Mouse (Mus musculus) lung, embryonic 16.5 days (tissue): ENCODE data around the gene Bach2. TPM values are rescaled to one million over a fixed set of nuclear protein-coding genes. Genes with fewer than 3 reads are reported as not detected.

Source experiments
- ATAC-seq: fragments of 200-750 bp; cut with Nextera tagmentation; 2 replicates; pipeline ENCODE4 v1.8.0; 2017; ENCODE audit warnings: low read depth, mild to moderate bottlenecking, moderate library complexity
- H3K27ac ChIP-seq: fragments of 300-500 bp; sonication (generic); 2 replicates; pipeline ENCODE4 v1.5.1; 2014; ENCODE audit warnings: mild to moderate bottlenecking, control low read depth, low read length
- H3K27me3 ChIP-seq: fragments of 300-500 bp; sonication (generic); 2 replicates; pipeline ENCODE4 v1.6.1; 2014; ENCODE audit warnings: low read depth, low read length, mixed read lengths; ENCODE audit not compliant: control insufficient read depth, insufficient read depth
- H3K36me3 ChIP-seq: fragments of 300-500 bp; sonication (generic); 2 replicates; pipeline ENCODE4 v1.6.1; 2014; ENCODE audit warnings: low read length; ENCODE audit not compliant: control insufficient read depth, insufficient read depth
- H3K4me1 ChIP-seq: fragments of 300-500 bp; sonication (generic); replicated peaks from 2 replicates; pipeline ENCODE4 v1.6.1; 2014; ENCODE audit warnings: low read length, mixed read lengths; ENCODE audit not compliant: control insufficient read depth, insufficient read depth
- H3K4me2 ChIP-seq: fragments of 300-500 bp; sonication (generic); 2 replicates; pipeline ENCODE4 v1.6.1; 2014; ENCODE audit warnings: low read depth, low read length, control low read depth
- H3K4me3 ChIP-seq: fragments of 300-500 bp; sonication (generic); 2 replicates; pipeline ENCODE4 v1.5.1; 2014; ENCODE audit warnings: mild to moderate bottlenecking, low read length, control low read depth
- H3K9ac ChIP-seq: fragments of 300-500 bp; sonication (generic); 2 replicates; pipeline ENCODE4 v1.6.1; 2014; ENCODE audit warnings: low read length, control low read depth
- H3K9me3 ChIP-seq: fragments of 300-500 bp; sonication (generic); 2 replicates; pipeline ENCODE4 v1.6.1; 2016; ENCODE audit warnings: low read length; ENCODE audit not compliant: control insufficient read depth
- WGBS: fragments of 180-500 bp; shearing (Covaris S2); extraction: QIAGEN DNeasy Blood & Tissue Kit; methylation state at CpG from one replicate; pipeline ENCODE4 v1.1.7; 2014; 5-methylcytosine and 5-hydroxymethylcytosine counted together
- polyA plus RNA-seq: library from polyadenylated mRNA; unstranded; fragments of >200 nt; fragmentation: Nextera tagmentation; extraction: Ambion mirVana; gene quantifications from 2 replicates; pipeline ENCODE4 v1.2.1, GENCODE M21; 2015

Gene Bach2
- polyA plus RNA-seq, 1 experiment from 2014 or later = 6.7 TPM

DNA sequence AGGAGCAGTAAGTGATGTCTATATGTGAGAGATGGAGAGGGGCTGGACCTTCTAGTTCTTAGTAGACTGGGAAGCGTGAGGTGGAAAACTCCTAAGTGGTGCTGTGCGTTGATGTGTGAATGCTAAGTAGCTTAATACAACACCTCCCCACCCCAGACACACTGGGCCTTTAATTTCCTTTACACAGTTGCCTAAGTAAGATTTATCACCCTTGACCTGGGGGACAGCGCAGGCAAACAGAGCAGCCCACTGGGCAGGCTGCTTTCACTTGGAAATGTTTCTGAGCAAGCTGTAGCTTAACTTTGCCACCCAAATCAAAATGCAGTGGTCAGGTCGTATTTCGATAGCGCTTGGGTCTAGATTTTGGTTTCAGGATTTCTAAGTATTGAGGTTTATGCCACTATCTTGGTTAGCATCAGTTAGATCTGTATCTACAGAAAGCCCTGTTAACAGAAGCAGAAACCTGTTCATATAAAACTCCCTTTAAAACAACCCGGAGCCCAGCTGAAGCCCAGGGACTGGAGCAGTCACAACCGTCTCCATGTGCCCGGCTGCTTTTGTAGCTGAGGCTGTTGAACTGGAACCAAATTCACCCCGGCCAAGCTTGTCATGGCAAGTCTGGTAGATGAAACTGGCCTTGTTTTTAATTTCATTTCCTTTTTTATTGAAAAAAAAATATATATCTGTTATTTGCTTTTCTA, 19.0 kb upstream of the Bach2 start:
- WGBS = 62% methylated on average over 10 of the region's 10 CpGs
- no peaks in the 10 kb centered on the region for H3K27me3 ChIP-seq
- no peak overlapping the region for H3K4me3 ChIP-seq
- no peaks in the 10 kb centered on the region for H3K36me3 ChIP-seq
- no peak overlapping the region for H3K27ac ChIP-seq
- H3K4me1 ChIP-seq = peaks cover 5% of the 10 kb centered on the region; the same call in 1 of the 2 replicates
- H3K4me2 ChIP-seq = no peak overlapping the region
- no peaks in the 10 kb centered on the region for H3K9me3 ChIP-seq
- H3K9ac ChIP-seq = no peak overlapping the region
- no peak for ATAC-seq

DNA sequence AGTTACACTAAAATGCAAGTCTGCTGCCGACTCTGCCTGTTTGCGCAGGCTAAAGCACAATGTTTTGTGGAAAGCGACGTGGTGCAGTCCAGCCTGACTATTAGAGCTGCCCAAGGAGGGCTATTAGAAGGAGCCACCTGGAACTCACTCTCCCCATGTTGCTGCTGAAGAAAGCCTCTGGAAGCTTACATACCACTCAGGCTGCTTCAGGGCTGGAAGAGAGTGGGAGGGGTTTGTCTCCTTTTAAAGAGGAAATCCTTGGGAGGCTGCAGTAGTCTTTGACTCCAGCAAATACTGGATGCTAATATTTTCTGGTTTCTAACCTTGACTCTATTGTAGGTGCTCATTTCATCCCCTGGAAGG, 18.5 kb upstream of the Bach2 start:
- Histone ChIP-seq H3K9me3 (no peaks in the 10 kb centered on the region), H3K27me3 (no peaks in the 10 kb centered on the region), H3K27ac (no peak overlapping the region), H3K9ac (no peak overlapping the region), H3K4me2 (no peak overlapping the region), H3K36me3 (no peaks in the 10 kb centered on the region), H3K4me3 (no peak overlapping the region), H3K4me1 (peaks cover 5% of the 10 kb centered on the region; the same call in 1 of the 2 replicates)
- WGBS = 52% methylated on average over 4 of the region's 4 CpGs
- no peak; the same call in 1 of the 2 replicates for ATAC-seq

DNA sequence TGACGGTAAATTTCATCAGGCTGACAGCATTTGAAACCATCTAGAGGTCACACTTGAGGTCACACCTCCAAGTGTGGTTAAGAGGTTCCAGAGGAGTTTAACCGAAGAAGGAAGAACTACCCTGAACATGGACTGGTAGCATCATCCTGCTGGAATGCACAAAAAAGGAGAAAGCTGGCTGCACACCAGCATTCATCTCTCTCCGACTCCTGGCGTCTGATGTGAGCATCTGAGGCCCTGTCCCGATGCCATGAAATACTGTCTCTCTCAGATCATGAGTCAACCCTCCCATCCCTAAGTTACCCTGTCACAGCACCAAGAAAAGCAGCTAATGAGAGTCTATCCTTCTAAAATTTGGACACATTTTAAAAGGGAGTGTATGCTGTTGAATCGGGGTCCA, 17.6 kb upstream of the Bach2 start:
- H3K9ac ChIP-seq = no peak overlapping the region
- H3K4me1 ChIP-seq = peaks cover 5% of the 10 kb centered on the region; the same call in 1 of the 2 replicates
- peak; percentile 35; the same call in 1 of the 2 replicates for ATAC-seq
- no peaks in the 10 kb centered on the region for H3K36me3 ChIP-seq
- H3K4me3 ChIP-seq = no peak overlapping the region
- H3K9me3 ChIP-seq = no peaks in the 10 kb centered on the region
- H3K4me2 ChIP-seq = no peak overlapping the region
- H3K27me3 ChIP-seq = no peaks in the 10 kb centered on the region
- H3K27ac ChIP-seq = no peak overlapping the region
- 52% methylated on average over 6 of the region's 6 CpGs for WGBS

DNA sequence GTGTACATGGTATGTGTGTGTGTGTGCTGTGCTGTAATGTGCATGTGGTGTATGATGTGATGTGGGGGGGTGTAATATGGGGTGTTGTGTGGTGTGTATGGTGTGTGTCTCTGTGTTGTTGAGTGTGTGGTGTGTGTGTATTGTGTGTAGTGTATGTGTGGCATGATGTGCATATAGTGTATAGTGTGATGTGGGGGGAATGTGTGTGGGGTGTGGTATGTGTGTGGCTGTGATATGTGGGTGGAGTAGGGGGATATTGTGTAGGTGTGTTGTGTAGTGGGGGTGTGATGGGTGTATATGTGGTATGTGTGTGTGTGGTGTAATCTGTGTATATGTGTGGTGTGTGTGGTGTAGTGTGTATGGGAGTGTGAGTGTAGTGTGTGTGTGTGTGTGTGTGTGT, 15.0 kb upstream of the Bach2 start:
- Histone ChIP-seq H3K27ac (no peak overlapping the region), H3K4me3 (no peak overlapping the region), H3K27me3 (no peaks in the 10 kb centered on the region), H3K9me3 (no peaks in the 10 kb centered on the region), H3K4me2 (no peak overlapping the region), H3K36me3 (no peaks in the 10 kb centered on the region), H3K4me1 (peaks cover 9% of the 10 kb centered on the region; the same call in 1 of the 2 replicates), H3K9ac (no peak overlapping the region)
- no peak for ATAC-seq

DNA sequence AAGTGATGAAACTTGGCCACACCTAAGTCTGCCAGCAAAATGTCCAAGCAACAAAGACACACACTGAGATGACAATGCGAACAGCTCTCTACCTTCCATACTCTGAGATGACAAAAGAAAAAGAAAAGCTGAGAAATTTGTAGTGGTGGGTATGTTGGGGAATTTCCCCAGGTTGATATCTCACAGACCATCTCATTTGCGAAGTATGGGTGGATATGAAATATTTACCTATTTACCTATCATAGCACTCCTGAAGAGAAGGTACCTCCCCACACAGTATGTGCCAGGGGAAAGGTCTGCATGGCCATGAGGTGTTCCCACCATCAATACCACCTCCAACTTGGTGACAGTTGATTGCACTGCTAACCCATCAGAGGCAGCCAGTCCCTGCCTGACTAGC, 13.4 kb upstream of the Bach2 start:
- WGBS = 80% methylated on average over 2 of the region's 2 CpGs
- no peaks in the 10 kb centered on the region for H3K36me3 ChIP-seq
- no peak for ATAC-seq

DNA sequence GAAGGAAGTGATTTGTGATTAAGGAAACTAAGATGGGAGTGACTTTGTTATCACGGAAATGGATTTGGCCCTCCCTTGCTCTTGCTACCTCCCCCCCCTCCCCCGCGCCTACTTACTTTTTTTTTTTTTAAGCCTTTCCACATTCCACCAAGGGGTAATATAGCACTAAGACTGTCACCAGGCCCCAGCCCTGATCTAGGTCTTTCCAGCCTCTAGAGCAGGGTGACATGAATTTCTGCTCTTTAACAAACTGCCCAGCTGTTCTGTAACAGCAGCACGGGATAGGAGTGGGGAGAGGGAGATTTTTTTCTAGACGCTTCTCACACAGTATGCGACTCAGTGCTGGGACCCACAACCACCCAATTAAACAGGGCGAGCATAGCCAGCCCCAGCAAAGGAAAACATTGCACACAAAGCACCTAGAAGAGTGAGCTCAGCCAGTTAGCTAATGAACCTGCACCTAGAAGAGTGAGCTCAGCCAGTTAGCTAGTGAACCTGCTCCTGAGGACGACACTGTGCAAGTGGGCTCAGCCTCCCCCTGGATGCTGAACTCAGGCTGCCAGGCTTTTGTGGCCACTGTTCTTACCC, 10.5 kb upstream of the Bach2 start:
- no peaks in the 10 kb centered on the region for H3K27me3 ChIP-seq
- H3K9ac ChIP-seq = no peak overlapping the region
- no peaks in the 10 kb centered on the region for H3K36me3 ChIP-seq
- H3K9me3 ChIP-seq = no peaks in the 10 kb centered on the region
- H3K27ac ChIP-seq = no peak overlapping the region
- peak; percentile 44; the same call in 1 of the 2 replicates for ATAC-seq
- H3K4me1 ChIP-seq = peaks cover 3% of the 10 kb centered on the region; the same call in 1 of the 2 replicates
- H3K4me3 ChIP-seq = no peak overlapping the region
- 42% methylated on average over 8 of the region's 8 CpGs for WGBS
- no peak overlapping the region for H3K4me2 ChIP-seq

More for the DNA sequence above, 13.4 kb upstream of the Bach2 start:
- H3K4me2 ChIP-seq = no peak overlapping the region
- H3K4me1 ChIP-seq = peaks cover 3% of the 10 kb centered on the region; the same call in 1 of the 2 replicates
- H3K27me3 ChIP-seq = no peaks in the 10 kb centered on the region
- no peaks in the 10 kb centered on the region for H3K9me3 ChIP-seq
- H3K4me3 ChIP-seq = no peak overlapping the region
- no peak overlapping the region for H3K9ac ChIP-seq
- no peak overlapping the region for H3K27ac ChIP-seq

DNA sequence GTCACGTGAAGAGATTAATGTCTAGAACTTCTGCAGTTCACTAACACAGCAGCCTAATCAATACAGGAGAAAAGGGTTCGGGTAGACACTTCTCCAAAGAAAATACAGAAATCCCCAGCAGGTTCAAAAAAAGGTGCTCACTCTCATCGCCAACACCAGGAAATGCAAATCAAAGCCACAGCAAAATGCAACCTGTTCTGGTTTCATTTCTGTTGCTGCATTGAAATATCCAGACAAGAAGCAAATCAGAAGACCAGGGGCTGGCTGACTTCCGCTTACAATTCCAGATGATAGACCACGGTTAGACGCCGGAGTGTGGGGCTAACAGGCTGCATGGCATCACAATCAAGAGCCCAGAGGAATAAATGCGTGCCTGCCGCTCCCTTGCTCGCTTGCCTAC, 9.3 kb upstream of the Bach2 start:
- Histone ChIP-seq H3K27ac (no peak overlapping the region), H3K4me1 (peaks cover 3% of the 10 kb centered on the region; the same call in 1 of the 2 replicates), H3K36me3 (no peaks in the 10 kb centered on the region), H3K9me3 (no peaks in the 10 kb centered on the region), H3K9ac (no peak overlapping the region), H3K4me2 (no peak overlapping the region), H3K4me3 (no peak overlapping the region), H3K27me3 (no peaks in the 10 kb centered on the region)
- 87% methylated on average over 10 of the region's 10 CpGs for WGBS
- ATAC-seq = no peak

DNA sequence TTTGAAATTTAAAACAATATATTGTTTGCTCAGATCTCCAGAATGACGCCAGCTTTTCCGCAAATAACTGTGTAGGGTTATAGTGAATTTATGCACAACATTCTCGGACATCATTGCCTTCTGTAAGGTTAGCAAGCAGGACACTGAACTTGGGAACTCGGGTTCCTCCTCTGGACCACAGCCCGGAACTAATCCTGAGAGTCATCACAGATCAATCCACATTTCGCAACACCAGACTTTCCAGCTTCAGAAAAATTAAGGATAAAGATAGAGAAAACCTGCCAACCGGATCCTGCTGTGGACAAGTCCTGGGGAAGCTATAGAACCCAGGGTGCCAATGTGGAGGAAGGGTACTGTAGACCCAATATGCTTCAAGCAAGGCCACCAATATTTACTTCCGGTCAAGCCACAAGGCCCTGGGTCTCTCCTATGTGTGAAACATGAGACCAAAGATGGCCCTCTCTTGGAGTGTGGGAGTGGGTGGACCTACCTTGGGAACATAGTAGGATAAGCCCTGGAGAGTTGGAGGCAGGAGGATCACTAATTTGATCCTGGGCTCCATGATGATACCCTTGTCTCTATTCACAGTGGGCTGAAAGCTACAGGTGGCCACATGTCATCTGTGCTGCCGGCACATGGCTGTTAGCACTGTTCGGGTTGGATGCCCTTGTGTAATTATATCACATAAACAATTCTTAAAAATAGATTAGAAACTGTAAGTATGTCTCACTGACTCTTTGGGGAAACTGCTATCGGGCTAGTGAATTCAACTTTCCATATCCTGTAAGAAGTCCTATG, 7.1 kb upstream of the Bach2 start:
- Histone ChIP-seq H3K36me3 (no peaks in the 10 kb centered on the region), H3K4me3 (no peak overlapping the region), H3K4me2 (no peak overlapping the region), H3K9ac (no peak overlapping the region), H3K27ac (no peak overlapping the region), H3K9me3 (no peaks in the 10 kb centered on the region), H3K4me1 (peaks cover 3% of the 10 kb centered on the region; the same call in 1 of the 2 replicates), H3K27me3 (no peaks in the 10 kb centered on the region)
- WGBS = 71% methylated on average over 11 of the region's 11 CpGs
- no peak for ATAC-seq
